Comparison of ENCODE assay signal across 11 mouse cellular contexts in the genomic region with DNA sequence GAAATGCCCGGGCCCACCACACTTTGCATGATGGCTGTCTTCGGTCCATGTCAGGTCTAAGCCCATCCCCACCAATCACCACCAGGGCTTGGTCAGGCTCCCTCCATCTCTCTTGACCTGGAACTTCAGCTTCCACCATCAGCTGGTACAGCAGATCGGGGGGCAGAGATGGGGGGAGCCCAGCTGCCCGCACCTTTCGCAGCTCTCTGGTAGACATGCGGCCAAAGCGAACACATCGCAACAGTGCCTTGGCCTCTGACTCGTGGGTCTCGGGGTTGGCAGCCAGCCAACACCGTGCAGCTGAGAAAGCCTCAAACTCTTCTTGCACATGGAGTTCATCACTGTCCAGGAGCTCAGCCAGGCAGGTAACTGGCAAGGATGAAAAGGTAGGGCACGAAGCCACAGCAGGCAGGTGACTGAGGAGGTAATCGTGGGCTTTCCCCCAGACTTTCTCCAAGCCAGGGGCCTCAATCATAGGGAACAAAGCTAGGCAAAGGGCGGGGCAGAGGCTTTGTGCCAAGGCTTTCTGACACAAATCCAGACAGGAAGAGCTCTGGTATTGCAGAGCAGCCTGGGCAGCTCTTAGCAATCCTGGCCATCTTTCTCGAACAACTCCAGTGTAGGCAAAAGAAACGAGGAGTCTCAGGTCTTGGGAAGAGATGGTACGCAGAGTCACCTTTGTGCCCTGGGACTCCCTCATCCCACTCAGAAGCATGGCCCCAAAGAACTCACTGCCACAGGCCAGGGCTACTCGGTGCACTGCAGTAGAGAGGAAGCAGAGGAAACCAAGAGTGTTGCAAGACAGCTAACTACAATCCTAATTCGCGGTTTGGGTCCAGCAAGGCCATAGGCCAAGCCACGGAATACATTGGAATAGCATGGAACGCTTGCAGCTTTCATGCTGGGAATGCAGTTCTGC. TPM values are rescaled to one million over a fixed set of nuclear protein-coding genes. Genes with fewer than 3 reads are reported as not detected.
DNase-seq lines count a peak whose midpoint lies in the region; ATAC-seq and TF ChIP-seq lines count a peak whose summit lies in the region.
"Had no signal": no experiment of that assay in that cellular context is flagged by ENCODE, and none has a peak within 500 bp of the region (broad histone marks: within the 10 kb centered on the region; RNA-seq: fewer than 3 reads in every experiment).

No protein-coding gene starts in this region.

- peak; percentile 49 to 57; a peak in 3 of 4 replicates for ATAC-seq in hematopoietic stem cell, adult 5-6 weeks (replicated peaks in 1 of 2; ENCODE audit: insufficient read depth in 1 of 2, low FRiP score in 2 of 2, low TSS enrichment in 1 of 2, low read depth in 1 of 2, poor library complexity in 2 of 2, severe bottlenecking in 2 of 2)
- ATAC-seq: midbrain, embryonic 16.5 days had no signal

- WGBS in thymus, adult 2 months, result 54% methylated on average over 22 of the region's 22 CpGs

- peaks cover 7% of the 10 kb centered on the region for H3K4me1 ChIP-seq in thymus, adult 2 months (replicated peaks; ENCODE audit: control insufficient read depth, insufficient read depth, low read length)

- no peak for DNase-seq in thymus, adult 2 months
- DNase-seq in thymus, adult 18-20 months, result no peak
- peak; percentile 20 to 41 for DNase-seq in cerebellum, postnatal 25 days
- no peak for DNase-seq in layer of hippocampus, adult 9-11 months
- no peak for DNase-seq in layer of hippocampus, adult 2 months (ENCODE audit: low spot score in 2 of 2)
- no peak for DNase-seq in spleen, adult 18-20 months
- DNase-seq: kidney, adult 8-10 months; thymus, postnatal 14 days had no signal

- no peaks in the 10 kb centered on the region for H3K36me3 ChIP-seq in thymus, adult 2 months (ENCODE audit: control insufficient read depth, insufficient read depth, low read length)
- H3K36me3 ChIP-seq: limb, embryonic 13.5 days had no signal

- TF ChIP-seq POLR2A in thymus, adult 2 months (IDR thresholded peaks at IDR 0.05; ENCODE audit: control insufficient read depth, extremely low read depth, insufficient read depth, low read length, poor library complexity), result no peak

- H3K4me3 ChIP-seq in thymus, adult 2 months (ENCODE audit: control insufficient read depth, insufficient read depth, low read length), result peak overlapping the region; percentile 17; the same call in 1 of the 2 replicates
- H3K4me3 ChIP-seq in layer of hippocampus, adult 2 months, result no peak overlapping the region
- H3K4me3 ChIP-seq: limb, embryonic 13.5 days had no signal

- TF ChIP-seq CTCF in thymus, adult 2 months (IDR thresholded peaks at IDR 0.05; ENCODE audit: borderline replicate concordance, control insufficient read depth, extremely low read depth, insufficient read depth, low read length, poor library complexity), result no peak
- TF ChIP-seq CTCF in layer of hippocampus, adult 2 months (conservative IDR thresholded peaks at IDR 0.05), result no peak

- H3K27ac ChIP-seq in thymus, adult 2 months (ENCODE audit: control insufficient read depth, insufficient read depth, low read length), result no peak overlapping the region
- no peak overlapping the region for H3K27ac ChIP-seq in layer of hippocampus, adult 2 months
- H3K27ac ChIP-seq: limb, embryonic 13.5 days had no signal

- no peaks in the 10 kb centered on the region for H3K27me3 ChIP-seq in thymus, adult 2 months (ENCODE audit: control insufficient read depth, insufficient read depth, low read length)

RNA-seq across cellular contexts. Expression of gene Klhl33, which starts 4.5 kb away (rescaled TPM):
- 0.31 and 1.0 TPM in 2 replicates for polyA plus RNA-seq in thymus, adult 2 months (2012; rRNA removed)
- not detected in 2 replicates for total RNA-seq in hematopoietic stem cell, adult 5-6 weeks (2017)
- total RNA-seq in layer of hippocampus, adult 2 months (2021), result 1 to 10 TPM; 5.4 to 5.9 TPM

RNA-seq across cellular contexts. Expression of gene Tep1, which starts 22.4 kb away (rescaled TPM):
- polyA plus RNA-seq in thymus, adult 2 months (2012; rRNA removed), result 29.0 and 32.2 TPM in 2 replicates
- total RNA-seq in hematopoietic stem cell, adult 5-6 weeks (2017), result 6.6 and 24.2 TPM in 2 replicates
- 1 to 10 TPM; 2.4 to 3.2 TPM for total RNA-seq in layer of hippocampus, adult 2 months (2021)

RNA-seq across cellular contexts. Expression of gene Osgep, which starts 31.9 kb away (rescaled TPM):
- polyA plus RNA-seq in thymus, adult 2 months (2012; rRNA removed), result 131 and 143 TPM in 2 replicates
- total RNA-seq in hematopoietic stem cell, adult 5-6 weeks (2017), result 106 and 113 TPM in 2 replicates
- total RNA-seq in layer of hippocampus, adult 2 months (2021), result 10 to 100 TPM; 35.0 to 36.0 TPM

RNA-seq across cellular contexts. Expression of gene Apex1, which starts 32.0 kb away (rescaled TPM):
- 44.5 and 54.1 TPM in 2 replicates for polyA plus RNA-seq in thymus, adult 2 months (2012; rRNA removed)
- total RNA-seq in hematopoietic stem cell, adult 5-6 weeks (2017), result 136 and 150 TPM in 2 replicates
- total RNA-seq in layer of hippocampus, adult 2 months (2021), result 10 to 100 TPM; 70.3 to 73.4 TPM

RNA-seq across cellular contexts. Expression of gene Pip4p1, which starts 37.9 kb away (rescaled TPM):
- 90.8 and 93.2 TPM in 2 replicates for polyA plus RNA-seq in thymus, adult 2 months (2012; rRNA removed)
- total RNA-seq in hematopoietic stem cell, adult 5-6 weeks (2017), result 9.0 and 15.9 TPM in 2 replicates
- 10 to 100 TPM; 92.9 to 95.6 TPM for total RNA-seq in layer of hippocampus, adult 2 months (2021)

Comparison
In these comparisons a context has a peak if more than half of its experiments do, and no peak if none do; other contexts are left out.
1. DNase-seq: peak in cerebellum, postnatal 25 days (2 of 2); none in thymus, adult 2 months (single experiment), thymus, adult 18-20 months (0 of 2), layer of hippocampus, adult 9-11 months (single experiment), layer of hippocampus, adult 2 months (0 of 2) and spleen, adult 18-20 months (0 of 2).